Comparison of ENCODE assay signal across 12 mouse cellular contexts in genomic region chr10:18360175-18360574, GRCm38 (mm10). TPM values are rescaled to one million over a fixed set of nuclear protein-coding genes. Genes with fewer than 3 reads are reported as not detected.
DNase-seq lines count a peak whose midpoint lies in the region; ATAC-seq and TF ChIP-seq lines count a peak whose summit lies in the region.
"Had no signal": no experiment of that assay in that cellular context is flagged by ENCODE, and none has a peak within 500 bp of the region (broad histone marks: within the 10 kb centered on the region; RNA-seq: fewer than 3 reads in every experiment).

No protein-coding gene starts in this region.

- H3K27me3 ChIP-seq in hindbrain, embryonic 13.5 days, result no peaks in the 10 kb centered on the region
- no peaks in the 10 kb centered on the region for H3K27me3 ChIP-seq in hindbrain, embryonic 11.5 days (ENCODE audit: control insufficient read depth, insufficient read depth, low read length)
- no peaks in the 10 kb centered on the region for H3K27me3 ChIP-seq in intestine, embryonic 15.5 days (replicated peaks)
- H3K27me3 ChIP-seq: CH12.LX had no signal

- TF ChIP-seq POLR2A in lung, adult 2 months (IDR thresholded peaks at IDR 0.05; ENCODE audit: borderline replicate concordance, extremely low read depth, low read depth, low read length), result no peak

- H3K4me2 ChIP-seq in hindbrain, embryonic 13.5 days, result no peak overlapping the region
- H3K4me2 ChIP-seq in hindbrain, embryonic 11.5 days (replicated peaks; ENCODE audit: low read depth, low read length), result no peak overlapping the region
- no peak overlapping the region for H3K4me2 ChIP-seq in intestine, embryonic 15.5 days (replicated peaks)

- H3K36me3 ChIP-seq in hindbrain, embryonic 13.5 days, result no peaks in the 10 kb centered on the region
- H3K36me3 ChIP-seq in hindbrain, embryonic 11.5 days (ENCODE audit: control insufficient read depth, insufficient read depth, low read length), result no peaks in the 10 kb centered on the region
- H3K36me3 ChIP-seq in intestine, embryonic 15.5 days, result no peaks in the 10 kb centered on the region

- DNase-seq in hindbrain, embryonic 11.5 days (ENCODE audit: low spot score), result no peak
- peak; percentile 35 for DNase-seq in right cerebral cortex, adult 18-20 months
- no peak for DNase-seq in right cerebral cortex, postnatal 14 days
- peak; percentile 50 to 57 for DNase-seq in layer of hippocampus, adult 8-10 months (ENCODE audit: low spot score in 2 of 2)
- peak; percentile 24 to 28 for DNase-seq in right cerebral cortex, postnatal 36 days (ENCODE audit: low spot score in 2 of 2)
- no peak for DNase-seq in lung, adult 2 months
- DNase-seq: spleen, adult 18-20 months; thymus, postnatal 25 days had no signal

- peak; percentile 44 for ATAC-seq in hindbrain, embryonic 13.5 days (ENCODE audit: low FRiP score)
- ATAC-seq in hindbrain, embryonic 11.5 days (ENCODE audit: low FRiP score), result no peak
- ATAC-seq in intestine, embryonic 15.5 days, result no peak

- TF ChIP-seq CTCF in lung, adult 2 months (IDR thresholded peaks at IDR 0.05; ENCODE audit: insufficient read depth, low read length), result no peak

- H3K9ac ChIP-seq in hindbrain, embryonic 13.5 days, result no peak overlapping the region
- no peak overlapping the region for H3K9ac ChIP-seq in hindbrain, embryonic 11.5 days (ENCODE audit: low read depth, low read length)
- H3K9ac ChIP-seq in intestine, embryonic 15.5 days, result no peak overlapping the region

- H3K4me3 ChIP-seq in hindbrain, embryonic 13.5 days, result no peak overlapping the region
- no peak overlapping the region for H3K4me3 ChIP-seq in hindbrain, embryonic 11.5 days (ENCODE audit: low read depth, low read length)
- no peak overlapping the region for H3K4me3 ChIP-seq in lung, adult 2 months (replicated peaks; ENCODE audit: extremely low read depth, low read depth, low read length)
- H3K4me3 ChIP-seq in intestine, embryonic 15.5 days (replicated peaks), result no peak overlapping the region
- H3K4me3 ChIP-seq: left cerebral cortex, adult 2 months had no signal

- no peaks in the 10 kb centered on the region for H3K9me3 ChIP-seq in hindbrain, embryonic 13.5 days
- H3K9me3 ChIP-seq in hindbrain, embryonic 11.5 days (ENCODE audit: control insufficient read depth, low read length), result no peaks in the 10 kb centered on the region
- no peaks in the 10 kb centered on the region for H3K9me3 ChIP-seq in intestine, embryonic 15.5 days

- peaks cover 8% of the 10 kb centered on the region; the same call in 1 of the 2 replicates for H3K4me1 ChIP-seq in hindbrain, embryonic 13.5 days (replicated peaks)
- no peaks in the 10 kb centered on the region for H3K4me1 ChIP-seq in hindbrain, embryonic 11.5 days (replicated peaks; ENCODE audit: control insufficient read depth, insufficient read depth, low read length)
- no peaks in the 10 kb centered on the region; the same call in 1 of the 2 replicates for H3K4me1 ChIP-seq in lung, adult 2 months (ENCODE audit: control insufficient read depth, insufficient read depth, low read length)
- H3K4me1 ChIP-seq in intestine, embryonic 15.5 days (replicated peaks), result no peaks in the 10 kb centered on the region

- WGBS in hindbrain, embryonic 13.5 days, result 62% methylated on average over 6 of the region's 6 CpGs
- 87% methylated on average over 6 of the region's 6 CpGs for WGBS in hindbrain, embryonic 11.5 days
- 71% methylated on average over 6 of the region's 6 CpGs for WGBS in lung, adult 2 months
- WGBS in intestine, embryonic 15.5 days, result 90% methylated on average over 6 of the region's 6 CpGs

- H3K27ac ChIP-seq in hindbrain, embryonic 13.5 days, result no peak overlapping the region
- no peak overlapping the region for H3K27ac ChIP-seq in hindbrain, embryonic 11.5 days (ENCODE audit: low read depth, low read length)
- no peak overlapping the region for H3K27ac ChIP-seq in intestine, embryonic 15.5 days
- H3K27ac ChIP-seq: left cerebral cortex, adult 2 months had no signal

RNA-seq across cellular contexts. Expression of gene Nhsl1, which starts 41.4 kb away (rescaled TPM):
- 18.9 and 20.7 TPM in 2 replicates for polyA plus RNA-seq in hindbrain, embryonic 13.5 days (2015; fragmentation: Nextera tagmentation; extraction: Ambion mirVana)
- 22.2 and 23.4 TPM in 2 replicates for polyA plus RNA-seq in hindbrain, embryonic 11.5 days (2014; fragmentation: Nextera tagmentation; extraction: Ambion mirVana)
- 10 to 100 TPM; 40.7 to 45.2 (median 41.2) TPM for total RNA-seq in layer of hippocampus, adult 8-10 months (2022)
- 5.9 and 9.0 TPM in 2 replicates for polyA plus RNA-seq in lung, adult 2 months (2012; rRNA removed)
- 9.2 and 10.0 TPM in 2 replicates for polyA plus RNA-seq in intestine, embryonic 15.5 days (2015; fragmentation: Nextera tagmentation; extraction: Ambion mirVana)

Comparison
In these comparisons a context has a peak if more than half of its experiments do, and no peak if none do; other contexts are left out.
1. DNase-seq: peak in right cerebral cortex, adult 18-20 months (single experiment), layer of hippocampus, adult 8-10 months (2 of 2) and right cerebral cortex, postnatal 36 days (2 of 2); none in hindbrain, embryonic 11.5 days (single experiment), right cerebral cortex, postnatal 14 days (single experiment) and lung, adult 2 months (single experiment).